Mouse (Mus musculus): ENCODE data around the gene Supt3.

Supt3 gene

GRCm38 (mm10) chr17:45119609-45120201, 342.8 kb downstream of the Supt3 start:
- peak; percentile 77 for DNase-seq (ENCODE audit: low read depth, low spot score)

GRCm38 (mm10) chr17:45123856-45124255, 346.9 kb downstream of the Supt3 start:
- no peak for DNase-seq (ENCODE audit: low read depth, low spot score)

GRCm38 (mm10) chr17:45128611-45129010, 351.7 kb downstream of the Supt3 start:
- no peak for DNase-seq (ENCODE audit: low read depth, low spot score)

GRCm38 (mm10) chr17:45133501-45134400, 356.8 kb downstream of the Supt3 start:
- DNase-seq (ENCODE audit: low read depth, low spot score), result no peak

- DNase-seq (ENCODE audit: low read depth, low spot score), result no peak
Observed at GRCm38 (mm10) chr17:45136491-45136890, 359.5 kb downstream of the Supt3 start.

- DNase-seq (ENCODE audit: low read depth, low spot score), result no peak
Observed at GRCm38 (mm10) chr17:45143043-45143442, 366.1 kb downstream of the Supt3 start.

- DNase-seq (ENCODE audit: low read depth, low spot score), result no peak
Observed at GRCm38 (mm10) chr17:45144656-45145055, 367.7 kb downstream of the Supt3 start.

GRCm38 (mm10) chr17:45151312-45151929, 374.5 kb downstream of the Supt3 start:
- no peak for DNase-seq (ENCODE audit: low read depth, low spot score)

GRCm38 (mm10) chr17:45153721-45154120, 376.8 kb downstream of the Supt3 start:
- no peak for DNase-seq (ENCODE audit: low read depth, low spot score)

- DNase-seq (ENCODE audit: low read depth, low spot score), result no peak
Observed at GRCm38 (mm10) chr17:45158171-45158691, 381.3 kb downstream of the Supt3 start.

- DNase-seq (ENCODE audit: low read depth, low spot score), result peak; percentile 30
Observed at GRCm38 (mm10) chr17:45160651-45161050, 383.7 kb downstream of the Supt3 start.

GRCm38 (mm10) chr17:45165741-45166140, 388.8 kb downstream of the Supt3 start:
- DNase-seq (ENCODE audit: low read depth, low spot score), result no peak

Data from CD4-positive, CD25-positive, alpha-beta regulatory T cell, adult 2 months (primary cell).